Mouse (Mus musculus): Measurements from ENCODE around the gene Ssr1. TPM values are rescaled to one million over a fixed set of nuclear protein-coding genes. Genes with fewer than 3 reads are reported as not detected.
A peak's percentile ranks its signal among the peaks of the same experiment; 100 is the strongest.

Ssr1 gene
- polyA plus RNA-seq, 1 experiment: 150 TPM

GRCm38 (mm10) chr13:37992638-37993371 lies 1.2 kb downstream of the Ssr1 start:
- TF ChIP-seq EP300 (IDR thresholded peaks at IDR 0.05; ENCODE audit: insufficient read depth, low read depth, low read length) (no peak), POLR2A (IDR thresholded peaks at IDR 0.05; ENCODE audit: insufficient read depth, low read length) (no peak), CTCF (IDR thresholded peaks at IDR 0.05; ENCODE audit: low read depth, low read length) (no peak)
- Histone ChIP-seq H3K9ac (ENCODE audit: low read depth, poor library complexity, severe bottlenecking) (peak overlapping the region; percentile 99), H3K36me3 (ENCODE audit: control insufficient read depth, insufficient read depth, low read length, poor library complexity, severe bottlenecking) (peaks cover 34% of the 10 kb centered on the region), H3K4me3 (ENCODE audit: low read depth, low read length) (peak overlapping the region; percentile 76), H3K27ac (ENCODE audit: insufficient read depth, low read length) (no peak overlapping the region), H3K9me3 (replicated peaks; ENCODE audit: control insufficient read depth, insufficient read depth, low read length, poor library complexity, severe bottlenecking) (no peaks in the 10 kb centered on the region), H3K4me1 (ENCODE audit: control insufficient read depth, insufficient read depth, low read length) (no peaks in the 10 kb centered on the region), H3K27me3 (ENCODE audit: control insufficient read depth, insufficient read depth, low read length, poor library complexity, severe bottlenecking) (no peaks in the 10 kb centered on the region)

GRCm38 (mm10) chr13:37989701-37990100 lies 4.3 kb downstream of the Ssr1 start:
- Histone ChIP-seq H3K4me3 (ENCODE audit: low read depth, low read length) (no peak overlapping the region), H3K36me3 (ENCODE audit: control insufficient read depth, insufficient read depth, low read length, poor library complexity, severe bottlenecking) (peaks cover 62% of the 10 kb centered on the region), H3K27ac (ENCODE audit: insufficient read depth, low read length) (no peak overlapping the region), H3K4me1 (ENCODE audit: control insufficient read depth, insufficient read depth, low read length) (no peaks in the 10 kb centered on the region), H3K9ac (ENCODE audit: low read depth, poor library complexity, severe bottlenecking) (no peak overlapping the region), H3K27me3 (ENCODE audit: control insufficient read depth, insufficient read depth, low read length, poor library complexity, severe bottlenecking) (no peaks in the 10 kb centered on the region), H3K9me3 (replicated peaks; ENCODE audit: control insufficient read depth, insufficient read depth, low read length, poor library complexity, severe bottlenecking) (no peaks in the 10 kb centered on the region)
- TF ChIP-seq CTCF (IDR thresholded peaks at IDR 0.05; ENCODE audit: low read depth, low read length) (no peak), POLR2A (IDR thresholded peaks at IDR 0.05; ENCODE audit: insufficient read depth, low read length) (no peak), EP300 (IDR thresholded peaks at IDR 0.05; ENCODE audit: insufficient read depth, low read depth, low read length) (no peak)

GRCm38 (mm10) chr13:37986166-37986565 lies 7.9 kb downstream of the Ssr1 start:
- H3K27me3 ChIP-seq (ENCODE audit: control insufficient read depth, insufficient read depth, low read length, poor library complexity, severe bottlenecking): no peaks in the 10 kb centered on the region
- no peak overlapping the region for H3K4me3 ChIP-seq (ENCODE audit: low read depth, low read length)
- H3K36me3 ChIP-seq (ENCODE audit: control insufficient read depth, insufficient read depth, low read length, poor library complexity, severe bottlenecking): peaks cover 93% of the 10 kb centered on the region
- no peak overlapping the region for H3K9ac ChIP-seq (ENCODE audit: low read depth, poor library complexity, severe bottlenecking)
- no peaks in the 10 kb centered on the region for H3K4me1 ChIP-seq (ENCODE audit: control insufficient read depth, insufficient read depth, low read length)
- H3K9me3 ChIP-seq (replicated peaks; ENCODE audit: control insufficient read depth, insufficient read depth, low read length, poor library complexity, severe bottlenecking): no peaks in the 10 kb centered on the region
- no peak for TF ChIP-seq EP300 (IDR thresholded peaks at IDR 0.05; ENCODE audit: insufficient read depth, low read depth, low read length)
- no peak for TF ChIP-seq CTCF (IDR thresholded peaks at IDR 0.05; ENCODE audit: low read depth, low read length)
- no peak for TF ChIP-seq POLR2A (IDR thresholded peaks at IDR 0.05; ENCODE audit: insufficient read depth, low read length)
- no peak overlapping the region for H3K27ac ChIP-seq (ENCODE audit: insufficient read depth, low read length)

GRCm38 (mm10) chr13:37981063-37981462 lies 13.0 kb downstream of the Ssr1 start:
- no peaks in the 10 kb centered on the region for H3K4me1 ChIP-seq (ENCODE audit: control insufficient read depth, insufficient read depth, low read length)
- TF ChIP-seq EP300 (IDR thresholded peaks at IDR 0.05; ENCODE audit: insufficient read depth, low read depth, low read length) (no peak), POLR2A (IDR thresholded peaks at IDR 0.05; ENCODE audit: insufficient read depth, low read length) (no peak), CTCF (IDR thresholded peaks at IDR 0.05; ENCODE audit: low read depth, low read length) (no peak)
- no peak overlapping the region for H3K27ac ChIP-seq (ENCODE audit: insufficient read depth, low read length)
- H3K36me3 ChIP-seq (ENCODE audit: control insufficient read depth, insufficient read depth, low read length, poor library complexity, severe bottlenecking): peaks cover 79% of the 10 kb centered on the region
- no peaks in the 10 kb centered on the region for H3K27me3 ChIP-seq (ENCODE audit: control insufficient read depth, insufficient read depth, low read length, poor library complexity, severe bottlenecking)
- H3K9me3 ChIP-seq (replicated peaks; ENCODE audit: control insufficient read depth, insufficient read depth, low read length, poor library complexity, severe bottlenecking): no peaks in the 10 kb centered on the region
- no peak overlapping the region for H3K4me3 ChIP-seq (ENCODE audit: low read depth, low read length)
- no peak overlapping the region for H3K9ac ChIP-seq (ENCODE audit: low read depth, poor library complexity, severe bottlenecking)

GRCm38 (mm10) chr13:37980346-37980745 lies 13.7 kb downstream of the Ssr1 start:
- TF ChIP-seq POLR2A (IDR thresholded peaks at IDR 0.05; ENCODE audit: insufficient read depth, low read length): no peak
- TF ChIP-seq CTCF (IDR thresholded peaks at IDR 0.05; ENCODE audit: low read depth, low read length): no peak
- TF ChIP-seq EP300 (IDR thresholded peaks at IDR 0.05; ENCODE audit: insufficient read depth, low read depth, low read length): no peak
- no peaks in the 10 kb centered on the region for H3K27me3 ChIP-seq (ENCODE audit: control insufficient read depth, insufficient read depth, low read length, poor library complexity, severe bottlenecking)
- H3K27ac ChIP-seq (ENCODE audit: insufficient read depth, low read length): no peak overlapping the region
- H3K36me3 ChIP-seq (ENCODE audit: control insufficient read depth, insufficient read depth, low read length, poor library complexity, severe bottlenecking): peaks cover 72% of the 10 kb centered on the region
- no peaks in the 10 kb centered on the region for H3K9me3 ChIP-seq (replicated peaks; ENCODE audit: control insufficient read depth, insufficient read depth, low read length, poor library complexity, severe bottlenecking)
- no peak overlapping the region for H3K4me3 ChIP-seq (ENCODE audit: low read depth, low read length)
- no peak overlapping the region for H3K9ac ChIP-seq (ENCODE audit: low read depth, poor library complexity, severe bottlenecking)
- H3K4me1 ChIP-seq (ENCODE audit: control insufficient read depth, insufficient read depth, low read length): no peaks in the 10 kb centered on the region

GRCm38 (mm10) chr13:37979506-37979905 lies 14.5 kb downstream of the Ssr1 start:
- Histone ChIP-seq H3K36me3 (ENCODE audit: control insufficient read depth, insufficient read depth, low read length, poor library complexity, severe bottlenecking) (peaks cover 65% of the 10 kb centered on the region), H3K9me3 (replicated peaks; ENCODE audit: control insufficient read depth, insufficient read depth, low read length, poor library complexity, severe bottlenecking) (no peaks in the 10 kb centered on the region), H3K27ac (ENCODE audit: insufficient read depth, low read length) (no peak overlapping the region)

More at GRCm38 (mm10) chr13:37979506-37979905, 14.5 kb downstream of the Ssr1 start:
- TF ChIP-seq POLR2A (IDR thresholded peaks at IDR 0.05; ENCODE audit: insufficient read depth, low read length): no peak
- no peak for TF ChIP-seq EP300 (IDR thresholded peaks at IDR 0.05; ENCODE audit: insufficient read depth, low read depth, low read length)
- TF ChIP-seq CTCF (IDR thresholded peaks at IDR 0.05; ENCODE audit: low read depth, low read length): no peak
- H3K4me3 ChIP-seq (ENCODE audit: low read depth, low read length): no peak overlapping the region
- no peaks in the 10 kb centered on the region for H3K27me3 ChIP-seq (ENCODE audit: control insufficient read depth, insufficient read depth, low read length, poor library complexity, severe bottlenecking)
- no peaks in the 10 kb centered on the region for H3K4me1 ChIP-seq (ENCODE audit: control insufficient read depth, insufficient read depth, low read length)
- no peak overlapping the region for H3K9ac ChIP-seq (ENCODE audit: low read depth, poor library complexity, severe bottlenecking)

All from ES-Bruce4 (cell line).